Mouse (Mus musculus) megakaryocyte-erythroid progenitor cell, adult 5-6 weeks (primary cell): ENCODE results near the gene Grm3. TPM values are rescaled to one million over a fixed set of nuclear protein-coding genes. Genes with fewer than 3 reads are reported as not detected.

ENCODE experiments used
- ATAC-seq: replicated peaks from 2 replicates; pipeline ENCODE4 v1.8.0; 2016; ENCODE audit warnings: mild to moderate bottlenecking, inconsistent platforms; ENCODE audit not compliant: severe bottlenecking, poor library complexity, low FRiP score, low TSS enrichment
- total RNA-seq, 2 experiments: library from RNA; stranded (forward) in 1 of 2; stranded (reverse) in 1 of 2; fragments of 200-1000, 215-1000 nt in 1 of 2; fragments of >200 nt in 1 of 2; fragmentation: Nextera tagmentation in 1 of 2; gene quantifications; 2 replicates each; pipeline ENCODE4 v1.2.3; 2014 to 2017

Gene Grm3
- total RNA-seq, 2 experiments from 2014 or later, result not detected

GRCm38 (mm10) chr5:9627220-9627619, 97.8 kb downstream of the Grm3 start:
- ATAC-seq, result no peak

- ATAC-seq, result no peak
Observed at GRCm38 (mm10) chr5:9624396-9624795, 100.6 kb downstream of the Grm3 start.

- ATAC-seq, result no peak
Observed at GRCm38 (mm10) chr5:9623095-9623459, 101.9 kb downstream of the Grm3 start.

GRCm38 (mm10) chr5:9622264-9623094, 102.5 kb downstream of the Grm3 start:
- no peak for ATAC-seq

GRCm38 (mm10) chr5:9621417-9622067, 103.4 kb downstream of the Grm3 start:
- no peak for ATAC-seq

- no peak for ATAC-seq
Observed at GRCm38 (mm10) chr5:9579021-9579420, 145.9 kb downstream of the Grm3 start.

GRCm38 (mm10) chr5:9578571-9578970, 146.4 kb downstream of the Grm3 start:
- no peak for ATAC-seq

- no peak for ATAC-seq
Observed at GRCm38 (mm10) chr5:9570946-9571345, 154.0 kb downstream of the Grm3 start.

- ATAC-seq, result no peak
Observed at GRCm38 (mm10) chr5:9557706-9558105, 167.3 kb downstream of the Grm3 start.

GRCm38 (mm10) chr5:9540822-9541557, 184.0 kb downstream of the Grm3 start:
- ATAC-seq, result no peak

GRCm38 (mm10) chr5:9525507-9525906, 199.5 kb downstream of the Grm3 start:
- no peak for ATAC-seq

GRCm38 (mm10) chr5:9511027-9511426, 213.9 kb downstream of the Grm3 start:
- ATAC-seq, result no peak

- no peak for ATAC-seq
Observed at GRCm38 (mm10) chr5:9497235-9497634, 227.7 kb downstream of the Grm3 start.

GRCm38 (mm10) chr5:9495456-9495855, 229.5 kb downstream of the Grm3 start:
- no peak for ATAC-seq

- no peak for ATAC-seq
Observed at GRCm38 (mm10) chr5:9477587-9477986, 247.4 kb downstream of the Grm3 start.

GRCm38 (mm10) chr5:9453298-9453697, 271.7 kb downstream of the Grm3 start:
- no peak for ATAC-seq

GRCm38 (mm10) chr5:9449570-9449969, 275.4 kb downstream of the Grm3 start:
- ATAC-seq, result no peak

GRCm38 (mm10) chr5:9448931-9449330, 276.0 kb downstream of the Grm3 start:
- no peak for ATAC-seq

- no peak for ATAC-seq
Observed at GRCm38 (mm10) chr5:9446146-9446545, 278.8 kb downstream of the Grm3 start.
